In the genomic region with DNA sequence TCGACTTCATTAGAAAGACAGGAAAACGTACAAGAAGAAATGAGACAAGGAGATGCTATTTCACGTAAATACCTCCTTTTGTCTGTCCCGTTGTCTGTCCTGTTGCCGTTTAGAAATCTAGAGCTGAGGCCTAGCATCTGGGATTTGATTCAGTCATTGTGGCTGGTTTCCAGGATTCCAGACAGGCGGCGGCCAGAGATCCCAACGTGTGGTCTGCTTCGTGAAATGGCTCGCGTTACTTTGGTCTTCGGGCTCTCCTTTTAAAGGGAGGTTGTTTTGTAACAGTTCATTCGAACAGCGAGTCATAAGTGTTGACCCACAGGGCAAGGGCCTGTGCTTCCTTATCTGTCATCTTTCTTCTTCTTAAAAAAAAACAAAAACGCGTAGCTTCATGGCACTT, we compare ENCODE assay signal across 9 mouse cellular contexts. TPM values are rescaled to one million over a fixed set of nuclear protein-coding genes. Genes with fewer than 3 reads are reported as not detected.
DNase-seq lines count a peak whose midpoint lies in the region; ATAC-seq lines count a peak whose summit lies in the region.
"Had no signal": no experiment of that assay in that cellular context is flagged by ENCODE, and none has a peak within 500 bp of the region (broad histone marks: within the 10 kb centered on the region; RNA-seq: fewer than 3 reads in every experiment).

A gene (minus strand): TSS at position 223 of the 400 bp plus-strand sequence.

- no peak within 1 kb of the TSS for H3K9ac ChIP-seq in forebrain, embryonic 11.5 days (ENCODE audit: low read length)
- no peak within 1 kb of the TSS for H3K9ac ChIP-seq in forebrain, embryonic 16.5 days (replicated peaks; ENCODE audit: low read depth, low read length)

- no peak within 1 kb of the TSS for H3K27ac ChIP-seq in forebrain, embryonic 11.5 days (ENCODE audit: low read depth, low read length)
- H3K27ac ChIP-seq in forebrain, embryonic 16.5 days (ENCODE audit: low read length): no peak within 1 kb of the TSS
- H3K27ac ChIP-seq in limb, embryonic 10.5 days: no peak within 1 kb of the TSS

- no peak for DNase-seq in forebrain, embryonic 11.5 days (ENCODE audit: low spot score)
- peak; percentile 15 for DNase-seq in left cerebral cortex, postnatal 4 days
- DNase-seq in left cerebral cortex, adult 9 months (ENCODE audit: low spot score in 2 of 2): no peak
- peak; percentile 33 for DNase-seq in Muller cell, postnatal 12 days (ENCODE audit: inconsistent ontology term)
- DNase-seq in limb, embryonic 10.5 days (ENCODE audit: low spot score): no peak
- DNase-seq in urinary bladder, postnatal 36 days (ENCODE audit: low spot score in 2 of 2): no peak
- DNase-seq in thymus, adult 18-20 months: no peak
- DNase-seq: retina, postnatal 1 day had no signal

- intact Hi-C loops in left cerebral cortex, postnatal 4 days (cut with DNase I): loop anchor here (10.0 kb wide), 1 partner anchor 116 kb away; no protein-coding TSS in a partner anchor

- no peaks in the 10 kb centered on the region for H3K36me3 ChIP-seq in forebrain, embryonic 11.5 days (ENCODE audit: control insufficient read depth, insufficient read depth, low read length)
- no peaks in the 10 kb centered on the region for H3K36me3 ChIP-seq in forebrain, embryonic 16.5 days (ENCODE audit: control insufficient read depth, insufficient read depth)
- no peaks in the 10 kb centered on the region for H3K36me3 ChIP-seq in limb, embryonic 10.5 days

- no peak for ATAC-seq in forebrain, embryonic 11.5 days (replicated peaks; ENCODE audit: low FRiP score)
- ATAC-seq in forebrain, embryonic 16.5 days: no peak

- no peaks in the 10 kb centered on the region for H3K9me3 ChIP-seq in forebrain, embryonic 11.5 days (ENCODE audit: control insufficient read depth, low read length)
- no peaks in the 10 kb centered on the region for H3K9me3 ChIP-seq in forebrain, embryonic 16.5 days (ENCODE audit: control insufficient read depth, low read length)
- no peaks in the 10 kb centered on the region for H3K9me3 ChIP-seq in limb, embryonic 10.5 days (replicated peaks)

- no peak within 1 kb of the TSS for H3K4me2 ChIP-seq in forebrain, embryonic 11.5 days (ENCODE audit: low read depth, low read length, severe bottlenecking)
- H3K4me2 ChIP-seq in forebrain, embryonic 16.5 days (ENCODE audit: low read length): no peak within 1 kb of the TSS

- H3K27me3 ChIP-seq in forebrain, embryonic 11.5 days (ENCODE audit: control insufficient read depth, insufficient read depth, low read length): peaks cover 2% of the 10 kb centered on the region; the same call in 1 of the 2 replicates
- H3K27me3 ChIP-seq in forebrain, embryonic 16.5 days (replicated peaks; ENCODE audit: control insufficient read depth, insufficient read depth, low read length): no peaks in the 10 kb centered on the region; the same call in 1 of the 2 replicates
- H3K27me3 ChIP-seq in limb, embryonic 10.5 days (ENCODE audit: low read depth, poor library complexity, severe bottlenecking): peaks cover 89% of the 10 kb centered on the region

- H3K4me1 ChIP-seq in forebrain, embryonic 11.5 days (replicated peaks; ENCODE audit: control insufficient read depth, insufficient read depth, low read length): no peaks in the 10 kb centered on the region
- no peaks in the 10 kb centered on the region for H3K4me1 ChIP-seq in forebrain, embryonic 16.5 days (replicated peaks; ENCODE audit: control insufficient read depth, insufficient read depth, low read length)
- peaks cover 4% of the 10 kb centered on the region; the same call in 1 of the 2 replicates for H3K4me1 ChIP-seq in limb, embryonic 10.5 days

- 79% methylated on average over 16 of the region's 16 CpGs for WGBS in forebrain, embryonic 11.5 days
- 68% methylated on average over 16 of the region's 16 CpGs for WGBS in forebrain, embryonic 16.5 days
- WGBS in limb, embryonic 10.5 days: 82% methylated on average over 16 of the region's 16 CpGs

- no peak within 1 kb of the TSS for H3K4me3 ChIP-seq in forebrain, embryonic 11.5 days (ENCODE audit: low read depth, low read length)
- no peak within 1 kb of the TSS for H3K4me3 ChIP-seq in forebrain, embryonic 16.5 days (replicated peaks; ENCODE audit: low read length)
- no peak within 1 kb of the TSS for H3K4me3 ChIP-seq in limb, embryonic 10.5 days

RNA-seq across cellular contexts. Expression of the gene that starts here (rescaled TPM):
- 14.5 and 16.0 TPM in 2 replicates for polyA plus RNA-seq in forebrain, embryonic 11.5 days (2014; fragmentation: Nextera tagmentation; extraction: Ambion mirVana)
- 7.6 TPM in 2 replicates for polyA plus RNA-seq in forebrain, embryonic 16.5 days (2015; fragmentation: Nextera tagmentation; extraction: Ambion mirVana)
- total RNA-seq in left cerebral cortex, postnatal 4 days (2021): 1 to 10 TPM; 2.7 to 3.9 TPM
- 9.4 and 13.3 TPM in 2 replicates for polyA plus RNA-seq in limb, embryonic 10.5 days (2016; fragmentation: Nextera tagmentation; extraction: Ambion mirVana)

Comparison
In these comparisons a context has a peak if more than half of its experiments do, and no peak if none do; other contexts are left out.
1. DNase-seq: peak in left cerebral cortex, postnatal 4 days (single experiment) and Muller cell, postnatal 12 days (single experiment); none in forebrain, embryonic 11.5 days (single experiment), left cerebral cortex, adult 9 months (0 of 2), limb, embryonic 10.5 days (single experiment), urinary bladder, postnatal 36 days (0 of 2) and thymus, adult 18-20 months (0 of 2).